Mouse (Mus musculus) liver, adult (tissue): Measurements from ENCODE around the gene Kcnk13.

Source experiments
- GATA4 ChIP-seq: IDR thresholded peaks from 2 replicates; pipeline ENCODE4 v1.6.1; 2014; ENCODE audit warnings: mild to moderate bottlenecking, low read length; ENCODE audit not compliant: insufficient replicate concordance

Kcnk13 gene

DNA sequence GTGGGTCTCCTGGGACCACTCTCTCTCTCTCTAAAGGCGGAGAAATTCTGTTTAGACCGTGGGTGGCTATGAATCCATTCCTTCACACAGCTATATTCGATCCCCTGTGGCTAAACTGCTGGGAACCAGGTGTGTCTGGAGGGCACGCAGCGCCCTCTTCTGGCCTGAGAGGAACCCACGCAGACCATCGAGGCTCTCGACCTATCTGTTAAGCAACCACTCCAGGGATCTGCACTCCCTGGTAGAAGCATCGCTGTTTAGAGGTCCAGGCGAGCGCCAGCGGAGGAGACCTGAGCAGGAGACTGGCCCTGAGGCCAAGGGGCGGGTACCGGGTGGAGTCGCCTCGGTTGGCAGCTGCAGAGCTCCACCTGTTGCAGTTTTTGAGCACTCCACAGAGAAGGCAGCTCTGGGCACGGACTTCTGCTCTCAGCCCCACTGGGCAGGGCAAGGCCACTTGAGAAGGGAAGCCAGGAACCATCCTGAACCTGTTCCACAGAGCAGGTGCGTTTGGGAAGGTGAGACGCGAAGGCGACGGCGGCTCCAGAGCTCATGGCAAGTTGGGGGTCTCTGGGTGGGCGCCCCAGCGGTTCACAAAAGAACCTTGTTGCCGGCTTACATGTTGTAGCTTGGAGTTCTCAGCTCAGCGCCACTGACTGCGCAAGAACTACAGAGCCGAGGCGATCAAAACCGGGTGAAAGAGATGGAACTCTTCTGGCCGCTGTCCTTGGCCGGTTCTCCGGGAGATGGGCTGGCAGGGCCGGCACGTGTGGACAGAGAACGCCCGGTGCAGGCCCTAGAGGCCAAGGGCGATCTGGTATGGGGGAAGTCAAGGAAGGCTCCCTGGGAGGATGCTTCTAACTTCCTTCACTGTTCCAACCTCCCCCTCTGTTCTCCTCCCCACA, at the start of gene Kcnk13:
Gene Kcnk13 (plus strand): TSS at position 199 of the 902 bp plus-strand sequence.
- no peak for TF ChIP-seq GATA4

DNA sequence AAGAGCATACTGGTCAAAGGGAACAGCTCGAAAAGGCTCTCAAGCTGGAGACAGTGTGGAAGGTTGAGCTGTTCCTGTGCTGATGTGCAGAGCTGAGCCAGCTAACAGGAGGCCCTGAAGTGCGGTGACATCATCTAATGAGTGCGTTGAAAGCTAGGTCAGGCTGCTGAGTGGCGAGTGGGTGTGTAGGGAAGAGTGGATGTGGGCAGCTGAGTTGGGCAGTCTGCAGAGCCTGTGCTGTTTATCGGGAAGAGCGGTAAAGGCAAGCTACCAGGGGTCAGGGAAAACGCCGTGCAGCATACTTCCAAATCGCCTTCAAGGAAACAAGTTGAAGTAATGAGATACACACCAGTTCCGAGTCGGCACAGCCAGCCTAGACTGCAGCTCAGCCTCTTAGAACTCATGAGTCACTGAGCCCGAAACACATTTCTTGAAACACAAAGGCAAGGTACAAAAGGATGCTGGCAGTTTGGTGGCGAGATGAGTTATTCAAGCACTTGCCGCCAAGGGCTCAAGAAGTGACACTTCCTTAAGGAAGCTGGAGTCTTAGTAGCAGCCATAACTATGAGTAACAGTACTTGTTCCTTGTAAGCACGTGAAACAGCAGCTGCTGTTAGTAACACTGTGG, 46.4 kb upstream of the Kcnk13 start:
- no peak for TF ChIP-seq GATA4

DNA sequence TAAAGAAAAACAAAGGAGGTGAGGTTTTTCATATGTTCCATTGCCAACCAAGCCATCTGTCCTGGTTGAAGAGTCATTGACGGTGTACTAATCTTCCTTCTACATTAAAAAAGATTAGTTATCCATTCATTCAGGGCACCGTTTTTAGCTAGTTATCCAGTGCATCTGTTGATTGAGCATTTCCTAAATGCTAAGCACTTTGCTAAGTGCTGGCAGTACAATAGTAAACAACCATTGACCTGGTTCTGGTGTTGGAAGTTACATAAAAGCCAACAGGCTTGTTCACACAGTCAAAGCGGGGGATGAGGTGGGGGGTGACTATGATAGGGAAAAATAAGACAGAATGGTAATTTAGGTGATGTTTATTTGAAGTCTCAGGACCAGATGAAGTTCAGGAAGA, 44.7 kb upstream of the Kcnk13 start:
- no peak for TF ChIP-seq GATA4

DNA sequence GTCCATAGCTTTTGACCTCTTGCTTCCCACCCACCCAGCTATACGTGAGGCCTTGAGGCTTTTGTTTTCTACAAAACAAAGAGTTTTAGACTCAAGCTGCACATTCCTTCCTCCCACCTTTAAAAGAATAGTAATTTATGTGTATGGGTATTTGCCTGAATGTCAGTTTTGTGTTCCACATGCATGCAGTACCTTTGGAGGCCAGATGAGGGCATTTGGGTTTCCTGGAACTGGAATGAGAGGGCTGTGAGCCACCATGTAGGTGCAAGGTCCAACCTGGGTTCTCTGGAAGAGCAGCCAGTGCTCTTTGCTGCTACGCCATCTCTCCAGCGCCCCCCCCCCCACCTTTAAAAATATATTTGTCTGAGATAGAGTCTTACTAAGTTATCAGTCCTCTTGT, 43.3 kb upstream of the Kcnk13 start:
- no peak for TF ChIP-seq GATA4

DNA sequence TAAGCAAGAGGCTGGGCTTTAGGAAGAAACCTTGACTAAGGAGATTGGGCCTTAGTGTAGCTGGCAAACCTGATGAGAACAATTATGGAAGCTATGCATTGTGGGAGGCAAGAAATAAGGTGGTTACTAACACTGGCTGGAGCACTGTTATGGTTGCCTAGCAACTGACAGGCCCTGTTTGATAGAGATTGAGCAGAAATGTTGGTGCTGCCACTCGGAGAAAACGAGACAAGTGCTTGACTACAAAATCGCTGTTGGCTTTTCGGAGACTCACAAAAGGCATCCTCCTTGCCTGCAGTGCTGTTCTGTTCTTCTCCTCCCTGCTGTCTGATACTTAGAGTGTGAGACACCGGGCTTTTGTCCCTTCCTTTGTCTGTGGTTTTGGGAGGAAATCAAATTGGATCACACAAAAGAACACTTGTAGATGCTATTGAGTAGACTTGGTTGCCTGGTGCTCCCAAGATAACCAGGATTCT, 41.1 kb upstream of the Kcnk13 start:
- TF ChIP-seq GATA4, result no peak

DNA sequence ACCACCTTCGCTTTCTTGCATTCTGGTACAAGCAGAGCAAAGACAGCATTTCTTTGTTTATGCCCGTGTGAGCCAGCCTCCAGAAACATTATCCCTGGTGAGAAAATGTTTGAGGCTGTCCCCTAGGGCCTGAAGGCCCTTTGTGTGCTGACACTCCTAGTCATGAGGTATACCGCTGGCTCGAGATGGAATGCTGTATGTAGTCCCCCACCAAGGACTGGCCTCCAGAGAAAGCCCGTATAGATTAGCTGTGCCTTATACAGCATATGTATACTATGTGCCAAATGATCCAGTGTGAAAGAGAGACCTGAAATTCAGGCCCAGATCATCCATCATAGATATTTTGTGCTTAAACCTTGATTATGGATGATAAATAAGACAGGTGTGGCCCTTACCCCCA, 40.6 kb upstream of the Kcnk13 start:
- TF ChIP-seq GATA4, result no peak

DNA sequence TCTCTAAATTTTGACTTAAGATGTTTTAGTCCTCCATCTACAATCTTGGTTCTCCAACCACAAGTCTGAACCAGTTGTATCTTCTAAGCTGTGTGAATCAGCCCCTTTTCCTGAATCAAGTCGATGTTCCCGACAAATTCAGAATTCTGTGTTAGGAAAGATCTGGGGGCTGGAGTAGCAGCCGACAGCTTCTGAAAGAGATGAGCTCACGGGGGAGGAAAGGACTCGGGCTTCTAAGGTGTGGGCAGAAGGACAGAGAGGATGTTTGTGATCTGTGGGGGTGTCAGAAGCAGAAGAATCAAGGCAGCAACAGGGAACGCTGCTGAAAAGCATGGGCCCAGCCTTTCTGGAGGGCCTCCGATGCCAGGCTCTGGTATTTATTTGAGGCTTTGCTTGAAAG, 36.0 kb upstream of the Kcnk13 start:
- no peak for TF ChIP-seq GATA4

DNA sequence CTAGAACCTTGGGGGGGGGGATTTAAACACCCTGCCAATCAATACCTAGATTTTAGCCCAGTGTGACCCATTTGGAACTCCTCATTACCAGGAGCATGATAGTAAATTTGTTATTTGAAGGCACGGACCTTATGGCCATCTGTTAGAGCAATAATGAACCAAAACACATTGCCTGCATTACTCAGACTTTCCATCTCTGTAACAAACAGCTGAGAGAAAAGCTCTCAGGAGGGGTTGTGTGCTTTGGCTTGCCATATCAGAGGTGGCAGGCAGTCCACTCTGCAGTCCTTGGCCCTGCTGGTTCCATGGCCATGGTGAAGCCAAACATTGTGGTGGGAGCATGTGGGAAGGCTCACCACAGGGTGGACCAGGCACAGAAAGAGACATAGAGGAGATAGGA, 35.1 kb upstream of the Kcnk13 start:
- TF ChIP-seq GATA4, result no peak

DNA sequence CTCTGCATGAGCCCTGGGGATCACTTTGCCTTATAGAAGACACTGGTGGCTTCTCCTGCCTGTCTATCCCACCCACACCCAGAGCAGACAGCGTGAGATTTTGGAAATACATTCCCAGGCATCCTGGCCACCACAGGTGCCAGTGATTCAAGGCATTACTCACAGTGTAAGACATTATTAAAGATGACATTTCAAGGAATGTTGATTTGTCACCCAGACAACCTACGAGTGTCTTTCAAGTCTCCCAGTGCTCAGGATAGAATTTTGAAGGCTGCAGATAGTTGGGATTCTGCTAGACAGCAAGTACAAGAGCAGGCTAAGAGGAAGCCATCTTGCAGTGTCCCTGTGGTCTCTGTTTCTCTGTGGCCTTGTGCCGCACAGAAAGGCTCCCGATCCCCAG, 32.1 kb upstream of the Kcnk13 start:
- no peak for TF ChIP-seq GATA4

DNA sequence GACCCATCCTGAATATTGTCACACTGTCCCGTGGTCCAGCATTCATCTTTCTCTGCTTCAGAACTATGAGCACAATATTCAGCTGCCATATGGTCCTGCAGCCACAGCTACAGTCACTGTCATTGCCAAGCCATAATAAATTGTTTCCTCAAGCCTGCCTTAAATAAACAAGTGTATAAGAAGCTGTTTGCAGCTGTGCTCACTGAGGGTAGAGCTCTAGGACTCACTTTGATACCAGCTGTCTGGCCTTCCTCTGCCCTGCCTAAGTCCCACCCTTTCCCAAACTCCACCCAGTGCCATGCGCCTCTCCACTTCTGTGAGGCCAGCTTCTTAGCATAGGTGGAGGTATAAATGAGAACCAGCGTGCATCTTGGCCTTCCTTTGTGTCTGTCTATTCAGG, 30.7 kb upstream of the Kcnk13 start:
- TF ChIP-seq GATA4, result no peak

DNA sequence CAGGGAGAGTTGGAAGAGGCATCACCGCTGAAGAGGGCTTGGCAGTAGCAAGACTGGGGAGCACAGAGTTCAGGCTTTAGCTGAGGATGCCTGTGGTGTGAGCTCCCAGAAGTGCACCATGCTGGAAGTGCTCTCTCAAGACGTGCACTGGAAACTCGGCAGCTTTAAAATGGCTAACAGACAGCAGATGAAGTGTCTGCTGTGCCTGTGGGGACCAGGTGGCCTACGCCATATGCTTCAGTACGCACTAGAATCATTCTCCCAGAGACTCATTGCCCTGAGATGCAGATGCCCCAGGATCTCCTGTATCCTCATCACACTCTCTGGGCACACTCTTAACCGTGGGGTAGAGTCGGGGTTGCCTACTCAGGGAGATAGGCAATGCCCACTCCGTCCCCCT, 28.9 kb upstream of the Kcnk13 start:
- TF ChIP-seq GATA4, result no peak

DNA sequence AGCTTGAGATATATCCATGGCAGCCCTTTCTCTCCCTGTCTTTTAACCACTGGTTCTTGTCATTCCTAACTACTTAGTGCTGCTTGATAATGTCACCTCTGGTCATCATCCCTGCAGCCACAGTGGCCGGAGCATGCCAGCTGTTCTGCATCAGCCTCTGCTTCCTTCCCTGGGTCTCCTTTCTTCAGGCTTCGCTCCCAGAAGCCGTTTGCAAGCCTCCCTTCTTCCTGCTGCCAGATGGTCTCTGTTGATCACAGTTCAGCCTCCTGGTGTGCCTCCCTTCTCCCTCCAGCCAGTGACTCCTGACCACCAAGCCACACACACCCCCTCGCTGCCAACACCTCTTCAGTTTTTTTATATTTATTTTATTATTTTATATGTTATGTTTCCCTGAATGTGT, 25.8 kb upstream of the Kcnk13 start:
- TF ChIP-seq GATA4, result no peak

DNA sequence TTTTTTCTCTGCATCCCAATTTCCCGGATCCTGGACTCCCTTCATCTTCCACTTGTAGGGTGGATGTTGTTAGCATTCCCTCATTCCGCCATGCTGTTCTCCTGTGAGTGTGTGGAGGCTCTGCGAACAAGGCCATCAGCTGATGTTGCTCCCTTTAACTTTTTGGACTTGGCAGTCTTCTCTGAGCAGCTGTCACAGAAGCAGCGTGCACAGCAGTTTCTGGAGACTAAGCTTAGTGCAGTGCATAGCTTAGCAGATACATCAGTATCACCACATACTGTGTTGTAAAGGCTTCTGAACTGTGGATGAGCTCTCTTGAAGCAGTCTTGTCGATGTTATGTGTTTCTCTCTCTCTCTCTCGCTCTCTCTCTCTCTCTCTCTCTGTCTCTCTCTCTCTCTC, 25.1 kb upstream of the Kcnk13 start:
- TF ChIP-seq GATA4, result no peak

DNA sequence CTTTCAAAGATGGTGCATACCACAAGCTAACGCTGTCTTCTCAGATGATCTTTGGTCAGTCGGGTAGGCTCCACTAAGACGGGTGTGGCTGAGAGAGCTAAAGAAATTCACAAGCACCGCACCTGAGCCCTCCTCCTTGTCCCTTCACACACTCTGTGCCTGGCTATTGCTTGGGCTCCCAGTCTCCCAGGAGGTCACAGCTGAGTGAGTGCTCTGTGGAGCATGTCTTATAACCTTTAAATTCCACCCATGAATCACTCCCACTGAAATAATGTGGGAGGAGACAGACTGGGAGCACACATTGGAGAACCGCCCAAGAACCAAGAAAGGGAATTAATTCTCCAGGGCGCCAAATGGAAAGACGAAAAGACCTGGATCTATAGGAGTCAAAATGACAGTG, 23.6 kb upstream of the Kcnk13 start:
- no peak for TF ChIP-seq GATA4

DNA sequence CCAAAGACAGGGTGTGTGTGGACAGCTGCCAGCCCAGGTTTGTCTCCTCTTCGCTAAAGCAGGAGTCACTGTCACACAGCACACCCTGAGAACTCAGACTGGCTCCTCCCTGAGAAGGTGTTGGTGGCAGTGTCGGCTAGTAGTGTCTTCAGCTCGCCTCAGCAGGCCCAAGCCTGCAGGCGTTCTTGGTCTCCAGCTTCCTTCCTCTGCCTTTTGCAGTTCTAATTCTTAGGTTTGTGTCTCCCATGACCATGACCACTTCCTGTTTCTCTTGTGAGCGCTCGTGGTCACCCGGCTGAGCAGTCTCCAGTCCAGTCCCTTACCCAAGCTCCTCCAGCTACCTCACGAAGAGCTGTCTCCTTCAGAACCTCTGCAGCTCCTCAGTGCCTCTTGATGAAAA, 21.9 kb upstream of the Kcnk13 start:
- no peak for TF ChIP-seq GATA4

DNA sequence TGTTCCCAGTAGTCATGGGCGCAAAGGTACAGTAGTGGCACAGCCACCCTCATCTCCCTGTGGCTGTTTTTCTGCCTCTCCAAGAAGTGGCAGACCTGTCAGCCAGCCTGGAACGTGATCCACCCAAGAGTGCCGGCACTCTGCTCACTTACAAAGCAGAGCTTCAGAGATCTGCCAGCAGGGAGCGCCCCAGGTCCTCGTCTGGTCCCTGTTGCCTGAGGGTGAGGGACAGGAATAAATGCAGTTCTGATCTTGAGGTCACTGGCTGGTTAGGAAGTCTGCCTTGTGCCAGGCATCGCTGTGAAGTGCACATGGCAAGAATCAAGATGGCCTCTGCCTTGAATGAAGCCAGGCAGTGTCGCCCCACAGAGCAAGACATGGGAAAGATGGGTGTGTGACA, 11.4 kb upstream of the Kcnk13 start:
- TF ChIP-seq GATA4, result no peak
